Mouse (Mus musculus) ovary, adult 10 weeks (tissue): ENCODE data around the gene Ddi1. TPM values are rescaled to one million over a fixed set of nuclear protein-coding genes. Genes with fewer than 3 reads are reported as not detected.

ENCODE experiments used
- polyA plus RNA-seq: library from polyadenylated mRNA; stranded (reverse); fragments of 350-450 nt; fragmentation: Illumina TruSeq; extraction: RNeasy Lipid Tissue Mini Kit (QIAGEN cat#74804); gene quantifications from one replicate; pipeline ENCODE4 v1.2.3, GENCODE M21; 2014

Gene Ddi1
- not detected for polyA plus RNA-seq

GRCm38 (mm10) chr9:6269796-6270280 is at the start of gene Ddi1:
Ddi1 (minus strand) TSS chr9:6269846.

Other genes starting within 250 kb of the Ddi1 start
- gene Pdgfd, start 101.3 kb downstream of the Ddi1 start, polyA plus RNA-seq: 94.4 TPM